31 mouse cellular contexts compared by ENCODE assay signal in genomic region chr1:61820213-61820612, GRCm38 (mm10).
A peak's percentile ranks its signal among the peaks of the same experiment; 100 is the strongest.
DNase-seq lines count a peak whose midpoint lies in the region; ATAC-seq and TF ChIP-seq lines count a peak whose summit lies in the region.
"Had no signal": no experiment of that assay in that cellular context is flagged by ENCODE, and none has a peak within 500 bp of the region (broad histone marks: within the 10 kb centered on the region; RNA-seq: fewer than 3 reads in every experiment).

No protein-coding gene starts in this region.

- DNase-seq in lung, postnatal 0 days (ENCODE audit: low spot score), result peak; percentile 4
- no peak for DNase-seq in lung, postnatal 10 days
- DNase-seq in brain, adult 2 months (ENCODE audit: low read depth, low spot score), result peak; percentile 9
- DNase-seq in induced T-regulatory cell, adult 2 months (ENCODE audit: low read depth), result peak; percentile 5
- DNase-seq in stomach, postnatal 0 days (ENCODE audit: low spot score), result peak; percentile 18
- no peak for DNase-seq in cerebellum, adult 18-20 months
- DNase-seq: adrenal gland, adult 8-10 months; adrenal gland, postnatal 25 days; cerebellum, adult 11 months; cerebellum, adult 8-10 months; cerebellum, postnatal 10 days; cerebellum, postnatal 36 days; forebrain, postnatal 0 days; gastrocnemius, adult 2 months; gastrocnemius, postnatal 14 days; heart, adult 11 months; heart, postnatal 10 days; heart, postnatal 36 days had no signal

- no peaks in the 10 kb centered on the region for H3K9me3 ChIP-seq in lung, postnatal 0 days (ENCODE audit: low read length)
- H3K9me3 ChIP-seq in stomach, postnatal 0 days (ENCODE audit: control insufficient read depth, low read length), result no peaks in the 10 kb centered on the region
- no peaks in the 10 kb centered on the region for H3K9me3 ChIP-seq in midbrain, embryonic 16.5 days (replicated peaks; ENCODE audit: control insufficient read depth, low read length, poor library complexity, severe bottlenecking)
- H3K9me3 ChIP-seq: embryonic facial prominence, embryonic 12.5 days; embryonic facial prominence, embryonic 15.5 days; G1E; heart, embryonic 12.5 days; heart, embryonic 15.5 days; hindbrain, embryonic 10.5 days had no signal

- TF ChIP-seq CTCF in lung, postnatal 0 days (IDR thresholded peaks at IDR 0.05), result no peak
- TF ChIP-seq CTCF in stomach, postnatal 0 days (IDR thresholded peaks at IDR 0.05; ENCODE audit: low read depth), result no peak

- H3K27ac ChIP-seq in lung, postnatal 0 days (ENCODE audit: low read length), result no peak overlapping the region
- H3K27ac ChIP-seq in stomach, postnatal 0 days (replicated peaks), result no peak overlapping the region
- H3K27ac ChIP-seq in midbrain, embryonic 16.5 days (ENCODE audit: low read length), result no peak overlapping the region
- H3K27ac ChIP-seq: embryonic facial prominence, embryonic 12.5 days; embryonic facial prominence, embryonic 15.5 days; gastrocnemius, adult 2 months; heart, embryonic 15.5 days; hindbrain, embryonic 10.5 days; hindbrain, embryonic 14.5 days; hindbrain, postnatal 0 days had no signal

- no peaks in the 10 kb centered on the region for H3K36me3 ChIP-seq in lung, postnatal 0 days (ENCODE audit: insufficient read depth, low read length)
- no peaks in the 10 kb centered on the region for H3K36me3 ChIP-seq in stomach, postnatal 0 days (ENCODE audit: control insufficient read depth, insufficient read depth, low read length)
- no peaks in the 10 kb centered on the region for H3K36me3 ChIP-seq in midbrain, embryonic 16.5 days (ENCODE audit: control insufficient read depth, insufficient read depth, low read length)
- H3K36me3 ChIP-seq: embryonic facial prominence, embryonic 12.5 days; embryonic facial prominence, embryonic 15.5 days; G1E; heart, embryonic 12.5 days; heart, embryonic 15.5 days; hindbrain, embryonic 10.5 days had no signal

- H3K27me3 ChIP-seq in lung, postnatal 0 days (replicated peaks; ENCODE audit: insufficient read depth, low read length), result no peaks in the 10 kb centered on the region
- no peaks in the 10 kb centered on the region for H3K27me3 ChIP-seq in stomach, postnatal 0 days (ENCODE audit: control insufficient read depth, insufficient read depth, low read length)
- H3K27me3 ChIP-seq in midbrain, embryonic 16.5 days (ENCODE audit: control insufficient read depth, insufficient read depth, low read depth, low read length), result no peaks in the 10 kb centered on the region
- H3K27me3 ChIP-seq: CH12.LX; embryonic facial prominence, embryonic 12.5 days; embryonic facial prominence, embryonic 15.5 days; heart, embryonic 12.5 days; heart, embryonic 15.5 days; Patski had no signal

- H3K4me2 ChIP-seq in lung, postnatal 0 days (replicated peaks; ENCODE audit: low read depth, low read length), result no peak overlapping the region
- no peak overlapping the region for H3K4me2 ChIP-seq in stomach, postnatal 0 days (replicated peaks; ENCODE audit: low read depth)
- H3K4me2 ChIP-seq in midbrain, embryonic 16.5 days (ENCODE audit: low read length), result no peak overlapping the region
- H3K4me2 ChIP-seq: embryonic facial prominence, embryonic 12.5 days; embryonic facial prominence, embryonic 15.5 days; heart, embryonic 12.5 days; heart, embryonic 15.5 days; hindbrain, embryonic 14.5 days had no signal

- no peak overlapping the region for H3K9ac ChIP-seq in lung, postnatal 0 days (replicated peaks; ENCODE audit: low read depth)
- H3K9ac ChIP-seq in stomach, postnatal 0 days (ENCODE audit: low read length), result no peak overlapping the region
- H3K9ac ChIP-seq in midbrain, embryonic 16.5 days (ENCODE audit: low read depth, low read length), result no peak overlapping the region
- H3K9ac ChIP-seq: embryonic facial prominence, embryonic 12.5 days; embryonic facial prominence, embryonic 15.5 days; forebrain, postnatal 0 days; heart, embryonic 12.5 days; heart, embryonic 15.5 days; hindbrain, embryonic 14.5 days had no signal

- TF ChIP-seq EP300 in lung, postnatal 0 days (IDR thresholded peaks at IDR 0.05), result no peak
- no peak for TF ChIP-seq EP300 in stomach, postnatal 0 days (optimal IDR thresholded peaks at IDR 0.05)

- H3K4me1 ChIP-seq in lung, postnatal 0 days (ENCODE audit: insufficient read depth, low read depth, low read length), result no peaks in the 10 kb centered on the region
- H3K4me1 ChIP-seq in stomach, postnatal 0 days (replicated peaks; ENCODE audit: control insufficient read depth, insufficient read depth), result no peaks in the 10 kb centered on the region
- H3K4me1 ChIP-seq in midbrain, embryonic 16.5 days (ENCODE audit: control insufficient read depth, insufficient read depth, low read length), result no peaks in the 10 kb centered on the region
- H3K4me1 ChIP-seq: embryonic facial prominence, embryonic 12.5 days; embryonic facial prominence, embryonic 15.5 days; hindbrain, embryonic 10.5 days had no signal

- no peak overlapping the region for H3K4me3 ChIP-seq in lung, postnatal 0 days (ENCODE audit: low read depth, low read length)
- no peak overlapping the region for H3K4me3 ChIP-seq in stomach, postnatal 0 days (ENCODE audit: low read depth, low read length)
- no peak overlapping the region for H3K4me3 ChIP-seq in midbrain, embryonic 16.5 days (ENCODE audit: low read depth, low read length)
- H3K4me3 ChIP-seq: embryonic facial prominence, embryonic 12.5 days; embryonic facial prominence, embryonic 15.5 days; gastrocnemius, adult 2 months; heart, embryonic 12.5 days; heart, embryonic 15.5 days; hindbrain, embryonic 10.5 days had no signal

- 3% methylated on average over 1 of the region's 1 CpGs for WGBS in lung, postnatal 0 days
- WGBS in stomach, postnatal 0 days, result 19% methylated on average over 1 of the region's 1 CpGs
- 70% methylated on average over 1 of the region's 1 CpGs for WGBS in midbrain, embryonic 16.5 days

- ATAC-seq in lung, postnatal 0 days, result no peak
- no peak for ATAC-seq in stomach, postnatal 0 days (ENCODE audit: low FRiP score, low TSS enrichment)
- no peak for ATAC-seq in activated CD4-positive, CD25-positive, alpha-beta regulatory T cell, adult 4 months
- no peak for ATAC-seq in midbrain, embryonic 16.5 days
- ATAC-seq: forebrain, embryonic 14.5 days; forebrain, postnatal 0 days; hindbrain, postnatal 0 days; Patski had no signal

Comparison
In these comparisons a context has a peak if more than half of its experiments do, and no peak if none do; other contexts are left out.
1. DNase-seq: peak in lung, postnatal 0 days (single experiment), brain, adult 2 months (single experiment), induced T-regulatory cell, adult 2 months (single experiment) and stomach, postnatal 0 days (single experiment); none in lung, postnatal 10 days (single experiment) and cerebellum, adult 18-20 months (0 of 2).